Mouse (Mus musculus): Measurements from ENCODE around the gene Smn1.
"Not testable (repeated sequence)": the region's sequence is repeated elsewhere in the genome, so short reads cannot be mapped to it uniquely, and the experiment has no call there.

Gene Smn1

DNA sequence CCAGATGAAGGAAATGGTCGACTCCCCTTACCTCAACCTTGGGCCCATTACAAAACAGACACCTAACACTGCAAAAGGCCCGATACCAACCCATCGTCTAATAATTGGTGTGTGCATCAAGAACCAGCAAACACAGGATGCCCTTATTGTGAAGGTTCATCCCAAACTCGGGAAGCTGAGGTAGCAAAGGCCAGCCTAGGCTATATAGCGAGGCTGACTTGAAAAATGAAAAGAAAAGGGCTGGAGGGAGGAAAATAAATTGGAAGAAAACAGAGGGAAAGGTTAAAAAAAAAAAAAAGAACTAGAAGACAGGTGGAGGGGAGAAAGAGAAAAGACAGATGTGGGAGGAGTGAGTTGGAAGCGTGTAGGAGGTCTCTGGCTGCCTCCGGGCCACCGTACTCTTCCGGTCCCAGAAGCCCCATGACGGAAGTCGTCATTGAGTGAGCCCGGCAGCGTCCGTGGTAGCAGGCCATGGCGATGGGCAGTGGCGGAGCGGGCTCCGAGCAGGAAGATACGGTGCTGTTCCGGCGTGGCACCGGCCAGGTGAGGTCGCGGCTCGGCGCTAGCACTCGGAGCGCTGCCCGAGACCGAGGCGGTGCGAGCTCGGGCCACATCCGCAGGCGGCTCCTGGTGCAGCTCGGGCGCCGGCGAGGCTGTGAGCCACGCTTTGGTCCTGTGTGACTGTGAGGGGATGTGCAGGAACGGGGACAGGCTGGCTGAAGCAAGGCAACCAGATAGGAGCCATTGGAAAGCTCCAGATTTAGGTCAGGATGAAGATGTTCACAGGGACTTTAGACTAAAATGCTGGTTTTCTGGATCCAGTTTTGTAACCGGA, at the start of gene Smn1:
Gene Smn1, plus strand, starts transcription at position 430 of the 835 bp plus-strand sequence.
- in situ Hi-C loops (cut with MseI, MboI), result no loop called here

DNA sequence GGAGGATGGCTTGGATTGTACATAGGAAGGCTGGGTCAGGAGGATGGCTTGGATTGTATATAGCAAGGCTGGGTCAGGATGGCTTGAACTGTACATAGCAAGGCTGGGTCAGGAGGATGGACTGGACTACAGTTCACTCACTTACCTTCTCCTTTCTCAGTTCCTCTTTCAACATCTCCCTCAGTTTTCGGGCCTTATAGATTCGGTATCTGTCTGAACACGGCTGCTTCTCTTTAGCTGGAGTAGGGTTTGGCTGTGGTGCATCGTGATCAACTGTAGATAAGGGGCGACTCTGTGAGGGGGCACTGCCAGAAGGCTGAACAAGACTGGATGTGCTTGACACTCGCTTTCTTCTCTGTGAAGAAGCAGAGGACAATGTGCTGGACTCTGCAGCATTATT, 25.8 kb upstream of the Smn1 start:
- in situ Hi-C loops (cut with MseI, MboI), result no loop called here

DNA sequence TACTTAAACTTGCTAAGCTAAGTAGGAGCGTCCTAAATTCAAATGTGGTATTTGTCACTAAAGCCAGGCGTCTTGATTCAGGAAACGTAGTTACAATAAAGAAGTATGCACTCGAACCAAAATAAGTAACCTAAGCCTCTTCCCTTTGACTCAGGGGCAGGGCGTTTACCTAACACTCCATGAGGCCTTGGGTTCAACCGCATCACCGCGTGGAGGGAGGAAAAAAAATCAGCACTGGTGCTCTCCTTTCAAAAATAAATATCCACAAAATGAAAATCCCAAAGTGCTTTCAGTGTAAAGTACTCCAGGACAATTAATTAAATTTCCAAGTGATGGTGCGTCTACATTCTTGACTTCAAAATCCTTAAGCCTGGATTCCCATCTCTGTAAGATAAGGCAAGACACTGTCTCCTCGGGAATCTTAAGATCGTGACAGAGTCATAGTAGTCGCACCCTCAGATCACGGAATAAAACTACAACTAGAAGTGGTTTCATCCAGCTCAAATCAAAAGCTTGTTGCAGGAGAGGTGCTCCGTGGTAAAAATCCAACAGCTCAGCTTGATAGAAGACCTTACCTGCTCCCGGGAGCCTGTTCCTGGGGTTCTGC, 21.5 kb upstream of the Smn1 start:
- in situ Hi-C loops (cut with MseI, MboI), result no loop called here

DNA sequence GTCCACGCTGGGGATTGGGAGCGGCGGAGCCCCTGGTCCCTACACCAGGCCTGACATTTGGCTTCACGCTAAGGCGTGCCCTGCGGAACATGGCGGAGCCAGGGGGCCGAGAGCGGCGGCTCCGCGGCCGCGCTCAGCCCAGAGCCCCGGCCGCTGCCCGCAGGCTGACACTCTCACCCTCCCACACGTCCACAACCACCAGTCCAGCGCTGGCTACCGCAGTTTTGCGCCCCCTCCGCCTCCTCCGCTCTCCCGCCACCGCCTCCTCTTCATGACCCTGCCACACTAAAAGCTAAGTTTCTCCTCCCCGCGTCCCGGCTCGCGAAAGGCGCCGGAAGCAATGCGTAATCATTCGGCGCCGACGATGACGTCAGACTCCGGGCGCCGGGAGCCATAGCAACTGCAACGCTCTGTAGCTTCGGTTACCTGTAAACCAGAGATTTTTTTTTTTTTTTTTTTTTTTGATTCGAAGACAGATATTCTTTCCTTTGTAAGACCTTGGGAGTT, 20.9 kb upstream of the Smn1 start, which contains the start of gene Bdp1:
Gene Bdp1, minus strand, starts transcription at position 323 of the 507 bp plus-strand sequence.
- in situ Hi-C loops (cut with MseI, MboI), result no loop called here

DNA sequence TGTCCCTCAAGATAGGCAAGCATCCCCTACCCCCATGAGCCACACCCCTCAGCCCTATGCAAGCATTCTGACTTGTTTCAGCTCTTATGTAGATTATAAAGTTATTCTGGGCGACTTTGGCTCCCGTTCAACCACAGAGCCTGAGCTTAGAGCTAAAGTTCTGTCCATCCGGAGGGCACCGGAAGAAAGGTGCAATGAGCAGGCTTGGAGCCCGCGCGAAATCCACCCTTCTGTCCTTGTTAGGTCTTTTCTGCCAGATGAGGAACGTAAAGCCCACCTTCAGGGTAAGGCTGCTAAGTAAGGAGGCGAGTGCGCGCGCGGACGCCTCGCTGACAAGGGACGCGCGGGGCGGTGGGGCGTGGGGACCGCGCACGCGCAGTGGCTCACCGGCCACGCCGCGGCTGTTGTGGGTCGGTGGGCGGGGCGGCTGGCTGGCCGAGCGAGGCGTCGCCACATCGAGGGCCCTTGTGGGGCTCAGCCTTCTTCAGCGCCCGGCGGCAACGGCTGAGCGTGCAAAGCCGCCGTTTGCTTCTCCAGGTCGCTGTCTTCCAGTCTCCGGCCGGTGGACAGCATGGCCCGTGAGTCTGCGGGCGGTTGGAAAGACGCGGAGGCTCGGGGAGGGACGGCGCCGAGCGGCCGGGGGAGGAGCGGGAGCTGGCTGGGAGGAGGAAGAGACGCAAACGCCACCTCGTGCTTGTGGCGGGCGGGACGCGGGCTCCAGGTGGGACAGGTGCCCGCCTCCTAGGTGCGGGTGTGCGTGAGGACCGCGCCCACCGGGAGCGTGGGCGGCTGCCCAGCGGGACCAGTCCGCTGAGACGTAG, 16.8 kb upstream of the Smn1 start, which contains the start of gene Serf1:
Gene Serf1, plus strand, starts transcription at position 361 of the 821 bp plus-strand sequence.
- in situ Hi-C loops (cut with MseI, MboI), result no loop called here

DNA sequence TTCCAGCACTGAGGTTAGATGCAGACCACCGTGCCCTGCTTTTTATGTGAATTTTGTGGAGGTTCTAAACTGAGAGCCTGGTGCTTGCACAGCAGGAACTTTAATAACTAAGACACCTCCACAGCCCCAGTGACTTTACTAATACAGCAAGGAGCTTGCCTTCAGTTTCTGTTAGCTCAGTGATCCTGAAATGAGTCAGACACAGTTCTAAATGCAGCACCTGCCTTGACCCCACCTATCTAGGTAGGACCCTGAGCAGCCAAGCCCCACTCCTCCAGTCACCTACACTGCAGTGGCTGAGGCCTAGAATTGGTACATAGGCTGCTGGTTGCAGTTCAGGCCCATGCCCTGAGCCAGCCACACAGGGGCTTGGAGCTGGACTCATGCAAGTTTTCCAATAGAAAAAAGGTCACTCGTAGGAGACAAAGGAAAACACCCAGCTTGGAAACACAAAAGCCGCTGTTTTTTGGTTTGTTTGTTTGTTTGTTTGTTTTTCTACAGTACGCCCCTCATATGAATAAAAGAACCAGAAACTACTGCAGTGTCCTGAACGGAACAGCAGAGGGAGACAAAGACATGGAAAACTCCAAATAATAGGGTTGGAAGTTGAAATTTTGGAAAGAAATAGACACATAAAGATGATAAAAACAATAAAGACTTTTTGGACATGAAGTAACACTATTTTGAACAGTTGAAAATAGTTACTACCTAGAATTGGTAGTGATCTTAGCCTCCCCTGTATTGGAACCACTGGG, 12.3 kb upstream of the Smn1 start:
- in situ Hi-C loops (cut with MseI, MboI), result loop anchor here in 1 of 2 experiments (10.0 kb wide), 1 partner anchor 282 kb away; no protein-coding TSS in a partner anchor

DNA sequence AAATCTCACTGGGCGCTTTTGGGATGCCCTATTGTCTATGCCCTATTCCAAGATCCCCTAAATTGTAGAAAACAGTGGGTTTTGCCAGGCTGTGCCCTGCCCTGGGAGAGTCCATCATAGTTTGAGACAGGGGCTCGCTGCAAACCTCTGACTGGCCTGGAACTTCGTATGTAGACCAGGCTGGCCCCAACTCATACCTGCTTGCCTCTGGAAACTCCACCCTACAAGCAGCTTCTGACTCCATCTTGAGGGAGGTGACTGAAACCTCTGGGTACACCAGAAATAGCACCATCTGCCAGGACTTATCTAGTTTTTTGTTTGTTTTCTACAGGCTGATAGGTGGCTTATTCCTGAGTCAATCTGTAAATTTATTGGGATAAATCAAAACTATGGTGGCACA, 682 bp upstream of the Smn1 start:
- in situ Hi-C loops (cut with MseI, MboI), result no loop called here

DNA sequence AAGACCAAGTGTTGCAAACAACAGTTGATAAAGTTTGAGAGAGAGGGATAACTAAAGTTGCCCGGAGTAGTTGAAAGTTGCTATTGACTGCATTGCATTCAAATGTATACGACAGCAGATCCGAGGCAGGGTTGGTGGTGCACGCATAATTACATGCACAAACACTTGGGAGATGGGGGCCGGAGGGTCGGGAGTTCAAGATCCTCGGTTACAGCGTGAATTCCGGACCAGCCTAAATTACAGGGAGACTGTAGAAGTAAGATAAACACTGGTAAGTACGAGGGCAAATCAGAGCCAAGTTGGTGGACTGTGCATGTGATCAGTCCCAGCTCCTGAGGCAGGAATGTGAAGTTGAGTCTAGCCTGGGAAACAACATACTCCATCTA, 599 bp downstream of the Smn1 start:
- in situ Hi-C loops (cut with MseI, MboI), result no loop called here

DNA sequence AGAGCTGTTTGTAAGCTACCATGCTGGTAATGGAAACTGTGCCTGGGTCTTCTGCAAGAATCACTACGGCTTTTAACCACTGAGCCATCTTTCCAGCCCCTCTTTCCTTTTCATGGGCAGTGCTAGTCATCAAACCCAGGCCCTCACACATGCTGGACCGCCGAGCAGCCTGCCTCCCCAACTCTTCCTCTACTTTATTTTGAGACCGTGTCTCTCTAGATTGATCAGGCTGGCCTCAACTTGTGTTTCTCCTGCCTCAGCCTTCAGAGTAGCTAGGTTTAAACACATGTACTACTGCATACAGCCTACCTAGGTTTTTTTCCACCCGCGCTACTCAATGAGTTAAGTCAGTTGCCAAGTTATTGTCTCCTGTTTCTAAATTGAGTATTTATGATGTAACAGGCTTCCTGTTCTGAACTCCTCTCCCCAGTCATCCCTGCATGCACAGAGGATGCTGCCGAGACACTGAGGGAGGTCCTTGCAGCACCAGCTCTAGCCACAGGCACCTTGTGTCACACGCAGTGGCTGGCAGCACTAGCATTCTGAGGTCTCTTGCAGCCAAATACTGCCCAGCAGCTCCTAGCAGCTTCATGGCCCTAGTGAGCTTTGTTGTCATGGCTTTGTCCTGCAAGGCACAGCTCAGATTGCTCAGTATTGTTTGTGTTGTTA, 17.1 kb downstream of the Smn1 start:
- in situ Hi-C loops (cut with MseI, MboI), result no loop called here

DNA sequence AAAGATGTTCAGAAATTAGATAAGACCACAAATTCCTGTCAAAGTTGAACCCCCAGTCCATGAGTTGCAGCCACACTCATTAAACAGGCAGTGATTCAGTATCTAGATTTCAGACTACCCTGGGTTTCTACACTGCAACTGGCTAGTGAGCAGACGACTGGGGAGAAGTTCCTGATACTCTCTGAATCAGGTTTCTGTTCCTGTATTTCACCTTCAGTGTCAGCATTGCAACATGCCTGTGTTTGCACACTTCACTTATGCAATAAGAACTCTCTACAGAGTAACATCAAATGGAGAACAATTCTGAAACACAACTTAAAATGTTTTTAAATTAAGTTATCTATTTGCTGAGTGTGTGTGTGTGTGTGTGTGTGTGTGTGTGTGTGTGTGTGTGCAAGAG, 28.0 kb downstream of the Smn1 start:
- in situ Hi-C loops (cut with MseI, MboI), result no loop called here

DNA sequence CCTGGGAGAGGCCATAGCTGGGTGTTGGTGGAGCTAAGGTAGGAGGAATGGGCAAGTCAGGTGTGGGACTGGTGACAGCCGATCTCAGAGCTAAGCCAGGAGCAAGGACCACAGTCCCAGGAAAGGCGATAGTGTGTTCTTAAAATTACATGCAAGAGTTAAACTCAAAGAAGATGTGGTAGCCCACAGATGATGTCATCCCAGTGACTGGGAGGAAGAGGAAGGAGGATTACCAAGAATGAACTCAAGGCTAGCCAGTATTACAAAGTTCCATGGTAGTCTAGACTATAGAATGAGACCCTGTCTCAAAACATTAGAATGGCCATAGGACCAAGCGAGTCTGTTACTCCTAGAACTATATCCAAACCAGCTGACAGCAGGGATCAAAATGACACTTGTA, 32.0 kb downstream of the Smn1 start:
- in situ Hi-C loops (cut with MseI, MboI), result no loop called here

DNA sequence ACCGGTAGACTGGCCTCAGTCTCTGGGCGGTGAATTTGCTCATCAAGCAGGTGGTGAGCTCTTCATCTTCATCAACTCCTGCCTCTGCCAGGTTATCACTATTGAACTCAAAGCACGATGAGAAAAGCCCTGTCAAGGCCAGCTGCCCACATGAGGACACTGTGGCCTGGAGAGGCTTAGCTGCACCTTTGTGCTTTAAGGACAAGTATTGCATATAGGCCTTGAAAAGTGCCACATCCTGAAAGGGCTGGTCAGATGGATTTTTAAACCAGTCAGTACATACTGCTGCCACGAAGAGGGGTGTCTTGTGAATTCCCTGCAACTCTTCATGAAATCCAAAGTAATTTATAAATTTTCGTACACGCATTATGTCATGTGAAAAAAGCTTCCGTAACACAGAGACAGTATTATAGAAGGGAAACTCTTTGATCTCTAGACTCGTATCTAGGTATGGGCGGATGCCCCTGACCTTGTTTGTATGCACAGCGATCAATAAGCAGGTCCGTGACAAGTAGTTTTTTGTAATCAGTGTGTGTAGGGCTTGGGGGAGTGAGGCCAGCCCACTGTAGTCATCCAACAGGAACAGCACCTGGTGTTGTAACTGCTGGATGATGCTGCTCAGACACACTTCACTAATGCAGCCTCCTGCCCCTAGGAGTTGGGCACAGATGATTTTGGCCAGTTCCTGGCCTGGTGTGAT, 36.7 kb downstream of the Smn1 start:
- in situ Hi-C loops (cut with MseI, MboI), result not testable (repeated sequence)

DNA sequence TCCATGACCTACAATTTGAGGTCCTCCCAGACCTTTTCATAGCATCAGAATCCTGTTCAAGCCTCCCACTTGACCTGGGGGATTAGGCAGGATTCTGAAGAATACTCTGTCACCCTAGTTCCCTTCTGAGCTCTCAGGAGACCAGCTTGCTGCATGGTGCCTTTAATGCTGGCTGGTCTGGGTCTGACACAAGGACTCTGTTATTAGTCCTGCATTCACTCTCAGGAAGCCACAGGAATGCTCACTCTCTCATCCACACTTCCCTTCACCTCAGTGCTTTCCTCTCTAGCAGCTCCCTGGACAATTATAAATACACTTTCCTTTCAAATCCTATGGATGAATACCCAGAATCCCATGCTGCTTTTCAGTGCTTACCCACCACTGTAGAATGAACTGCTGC, 37.8 kb downstream of the Smn1 start:
- in situ Hi-C loops (cut with MseI, MboI), result not testable (repeated sequence)

DNA sequence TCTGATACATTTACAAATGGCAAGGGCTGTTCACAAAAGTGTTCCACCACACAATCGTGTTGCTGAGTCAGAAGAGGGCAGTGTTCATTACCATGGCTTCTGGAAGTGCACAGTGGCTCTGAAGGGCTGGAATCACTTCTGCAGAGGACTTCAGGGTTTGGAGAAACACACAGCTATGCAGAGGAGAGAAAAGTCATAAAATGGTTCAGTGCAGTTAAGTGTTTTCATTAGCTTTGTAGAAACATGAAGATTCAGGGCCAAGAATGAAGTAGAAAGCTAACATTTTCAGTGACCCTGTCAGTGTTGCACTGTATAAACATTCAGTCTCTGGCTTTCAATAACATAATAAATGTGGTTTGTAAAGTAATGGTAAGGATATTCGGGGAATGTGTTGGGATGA, 41.7 kb downstream of the Smn1 start:
- in situ Hi-C loops (cut with MseI, MboI), result not testable (repeated sequence)

DNA sequence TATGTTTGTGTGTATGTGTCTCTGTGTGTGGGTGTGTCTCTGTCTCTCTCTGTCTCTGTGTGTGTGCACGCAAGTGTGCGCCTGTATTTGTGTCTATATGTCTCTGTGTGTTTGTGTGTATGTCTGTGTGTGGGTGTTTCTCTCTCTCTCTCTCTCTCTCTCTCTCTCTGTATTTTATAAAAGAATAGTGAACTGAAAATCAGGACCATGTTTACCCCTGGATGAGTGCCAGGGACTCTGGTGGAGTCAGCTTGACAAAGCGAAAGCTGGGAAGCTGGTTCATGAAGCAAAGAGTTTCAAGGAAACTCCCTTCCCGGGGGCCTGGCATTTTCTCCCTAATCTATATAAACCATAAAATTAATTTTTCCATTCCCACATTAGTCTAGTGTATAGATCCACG, 49.7 kb downstream of the Smn1 start:
- in situ Hi-C loops (cut with MseI, MboI), result not testable (repeated sequence)

DNA sequence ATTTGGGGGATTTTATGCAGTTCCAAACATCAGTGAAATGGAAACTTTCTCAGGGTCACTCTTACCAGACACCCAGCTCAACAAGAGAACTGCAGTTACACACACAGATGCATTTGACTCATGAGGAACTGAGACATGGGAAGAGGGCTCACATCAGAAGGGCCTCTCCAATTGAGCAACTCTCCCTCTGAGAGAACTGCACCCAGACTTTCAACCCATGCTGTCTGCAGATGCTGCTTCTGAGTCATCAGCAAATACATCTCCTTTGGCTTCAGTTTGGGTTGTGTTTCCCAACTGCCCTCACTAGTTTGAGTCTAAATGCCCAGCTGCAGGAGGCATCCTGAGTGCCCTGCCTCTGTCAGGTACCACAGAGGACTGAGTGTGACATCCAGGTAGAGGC, 58.5 kb downstream of the Smn1 start:
- in situ Hi-C loops (cut with MseI, MboI), result not testable (repeated sequence)

Measured in mouse trophoblast stem cell (cell line).